8 mouse cellular contexts compared by ENCODE assay signal in genomic region chr10:121689591-121690314, GRCm38 (mm10). TPM values are rescaled to one million over a fixed set of nuclear protein-coding genes. Genes with fewer than 3 reads are reported as not detected.
DNase-seq lines count a peak whose midpoint lies in the region; ATAC-seq and TF ChIP-seq lines count a peak whose summit lies in the region.

No protein-coding gene starts in this region.

- TF ChIP-seq POLR2A in small intestine, adult 2 months (IDR thresholded peaks at IDR 0.05; ENCODE audit: low read depth, low read length) = no peak

- no peaks in the 10 kb centered on the region for H3K9me3 ChIP-seq in embryonic facial prominence, embryonic 11.5 days (replicated peaks; ENCODE audit: control insufficient read depth, low read length)
- no peaks in the 10 kb centered on the region for H3K9me3 ChIP-seq in midbrain, embryonic 12.5 days

- H3K36me3 ChIP-seq in embryonic facial prominence, embryonic 11.5 days (replicated peaks; ENCODE audit: control insufficient read depth, insufficient read depth, low read depth, low read length) = no peaks in the 10 kb centered on the region
- no peaks in the 10 kb centered on the region for H3K36me3 ChIP-seq in midbrain, embryonic 12.5 days
- H3K36me3 ChIP-seq in small intestine, adult 2 months (ENCODE audit: control insufficient read depth, insufficient read depth, low read length) = no peaks in the 10 kb centered on the region

- 19% methylated on average over 15 of the region's 15 CpGs for WGBS in embryonic facial prominence, embryonic 11.5 days
- WGBS in midbrain, embryonic 12.5 days = 25% methylated on average over 15 of the region's 15 CpGs
- 21% methylated on average over 15 of the region's 15 CpGs for WGBS in small intestine, adult 2 months

- DNase-seq in 3T3-L1 (ENCODE audit: low read depth, low spot score) = peak; percentile 34
- peak; percentile 79 for DNase-seq in adrenal gland, postnatal 10 days
- peak; percentile 87 for DNase-seq in embryonic facial prominence, embryonic 11.5 days (ENCODE audit: low spot score)
- peak; percentile 74 to 75 for DNase-seq in heart, adult 18-20 months
- DNase-seq in kidney, adult 18-20 months = peak; percentile 64
- DNase-seq in left cerebral cortex, postnatal 36 days (ENCODE audit: low spot score in 2 of 2) = peak; percentile 61 to 69

- TF ChIP-seq CTCF in small intestine, adult 2 months (IDR thresholded peaks at IDR 0.05; ENCODE audit: extremely low read depth, insufficient read length, insufficient replicate concordance, low read depth, low read length) = peak; percentile 62; the same call in 1 of the 2 replicates

- H3K27me3 ChIP-seq in embryonic facial prominence, embryonic 11.5 days (ENCODE audit: control insufficient read depth, insufficient read depth, low read length) = no peaks in the 10 kb centered on the region
- no peaks in the 10 kb centered on the region; the same call in 1 of the 2 replicates for H3K27me3 ChIP-seq in midbrain, embryonic 12.5 days
- H3K27me3 ChIP-seq in small intestine, adult 2 months (ENCODE audit: control insufficient read depth, insufficient read depth, low read length) = no peaks in the 10 kb centered on the region

- no peak overlapping the region for H3K9ac ChIP-seq in embryonic facial prominence, embryonic 11.5 days (replicated peaks; ENCODE audit: low read length)
- H3K9ac ChIP-seq in midbrain, embryonic 12.5 days (replicated peaks) = no peak overlapping the region

- no peak overlapping the region for H3K27ac ChIP-seq in embryonic facial prominence, embryonic 11.5 days (replicated peaks; ENCODE audit: low read depth, low read length)
- no peak overlapping the region for H3K27ac ChIP-seq in midbrain, embryonic 12.5 days (replicated peaks)
- H3K27ac ChIP-seq in small intestine, adult 2 months (ENCODE audit: insufficient read depth, low read depth, low read length) = no peak overlapping the region

- intact Hi-C loops in left cerebral cortex, postnatal 36 days (cut with DNase I) = loop anchor here (5.0 kb wide), 1 partner anchor 47 kb away; the partner anchor contains the start of gene D930020B18Rik

- no peak overlapping the region for H3K4me3 ChIP-seq in embryonic facial prominence, embryonic 11.5 days (ENCODE audit: low read depth, low read length)
- H3K4me3 ChIP-seq in midbrain, embryonic 12.5 days = no peak overlapping the region
- no peak overlapping the region for H3K4me3 ChIP-seq in small intestine, adult 2 months (ENCODE audit: low read depth, low read length)

- peak; percentile 51; the same call in 1 of the 2 replicates for ATAC-seq in embryonic facial prominence, embryonic 11.5 days (replicated peaks; ENCODE audit: insufficient number of reproducible peaks, low FRiP score, low TSS enrichment, low read depth)
- peak; percentile 62 for ATAC-seq in midbrain, embryonic 12.5 days (ENCODE audit: low FRiP score, low read depth)

- H3K4me2 ChIP-seq in embryonic facial prominence, embryonic 11.5 days (ENCODE audit: low read depth, low read length) = no peak overlapping the region
- H3K4me2 ChIP-seq in midbrain, embryonic 12.5 days (replicated peaks) = no peak overlapping the region

- no peaks in the 10 kb centered on the region for H3K4me1 ChIP-seq in embryonic facial prominence, embryonic 11.5 days (ENCODE audit: control insufficient read depth, insufficient read depth, low read length)
- 0 out of 2 replicates have a peak, but pooled peaks cover 3% of the 10 kb centered on the region for H3K4me1 ChIP-seq in midbrain, embryonic 12.5 days
- H3K4me1 ChIP-seq in small intestine, adult 2 months (ENCODE audit: control insufficient read depth, insufficient read depth, insufficient read length, low read length) = no peaks in the 10 kb centered on the region

RNA-seq across cellular contexts. Expression of gene D930020B18Rik, which starts 48.4 kb away (rescaled TPM):
- total RNA-seq in adrenal gland, postnatal 10 days (2021) = not detected
- 1.4 and 1.8 TPM in 2 replicates for polyA plus RNA-seq in embryonic facial prominence, embryonic 11.5 days (2014; fragmentation: Nextera tagmentation; extraction: Ambion mirVana)
- not detected for total RNA-seq in heart, adult 18-20 months (2021)
- total RNA-seq in left cerebral cortex, postnatal 36 days (2021) = under 1 TPM; 0.27 to 0.47 TPM
- 0.12 TPM in 1 of 2 replicates, not detected in the other for polyA plus RNA-seq in midbrain, embryonic 12.5 days (2016; fragmentation: Nextera tagmentation; extraction: Ambion mirVana)
- 0.23 and 0.62 TPM in 2 replicates for polyA plus RNA-seq in small intestine, adult 2 months (2012; rRNA removed)

RNA-seq across cellular contexts. Expression of gene BC048403, which starts 50.0 kb away (rescaled TPM):
- total RNA-seq in adrenal gland, postnatal 10 days (2021) = 1 to 10 TPM; 7.0 to 7.6 TPM
- 2.3 and 3.1 TPM in 2 replicates for polyA plus RNA-seq in embryonic facial prominence, embryonic 11.5 days (2014; fragmentation: Nextera tagmentation; extraction: Ambion mirVana)
- 1 to 10 TPM; 2.0 to 2.7 TPM for total RNA-seq in heart, adult 18-20 months (2021)
- 10 to 100 TPM; 10.7 to 11.7 TPM for total RNA-seq in left cerebral cortex, postnatal 36 days (2021)
- polyA plus RNA-seq in midbrain, embryonic 12.5 days (2016; fragmentation: Nextera tagmentation; extraction: Ambion mirVana) = 2.1 and 2.2 TPM in 2 replicates
- 2.0 and 2.6 TPM in 2 replicates for polyA plus RNA-seq in small intestine, adult 2 months (2012; rRNA removed)

Comparison
In these comparisons a context has a peak if more than half of its experiments do, and no peak if none do; other contexts are left out.
1. DNase-seq: peak in every context shown above with its lines; median percentile 87 in embryonic facial prominence, embryonic 11.5 days; 79 in adrenal gland, postnatal 10 days; 74 in heart, adult 18-20 months; 65 in left cerebral cortex, postnatal 36 days; 64 in kidney, adult 18-20 months; 34 in 3T3-L1.